Mouse (Mus musculus) hindbrain, embryonic 16.5 days (tissue): ENCODE results near the gene Sorbs1. TPM values are rescaled to one million over a fixed set of nuclear protein-coding genes. Genes with fewer than 3 reads are reported as not detected.
A peak's percentile ranks its signal among the peaks of the same experiment; 100 is the strongest.

Experiments
- ATAC-seq: fragments of 200-750 bp; cut with Nextera tagmentation; 2 replicates; pipeline ENCODE4 v1.8.0; 2017; ENCODE audit warnings: moderate TSS enrichment, moderate library complexity
- H3K27ac ChIP-seq: fragments of 300-500 bp; sonication (generic); 2 replicates; pipeline ENCODE4 v1.5.1; 2014; ENCODE audit warnings: low read depth, mild to moderate bottlenecking, control low read depth, low read length, moderate library complexity
- H3K27me3 ChIP-seq: fragments of 300-500 bp; sonication (generic); replicated peaks from 2 replicates; pipeline ENCODE4 v1.6.1; 2014; ENCODE audit warnings: low read length; ENCODE audit not compliant: control insufficient read depth, insufficient read depth
- H3K36me3 ChIP-seq: fragments of 300-500 bp; sonication (generic); 2 replicates; pipeline ENCODE4 v1.6.1; 2014; ENCODE audit warnings: mild to moderate bottlenecking, low read length, moderate library complexity, mixed read lengths; ENCODE audit not compliant: control insufficient read depth, insufficient read depth
- H3K4me1 ChIP-seq: fragments of 300-500 bp; sonication (generic); 2 replicates; pipeline ENCODE4 v1.6.1; 2014; ENCODE audit warnings: low read depth, low read length; ENCODE audit not compliant: control insufficient read depth, insufficient read depth
- H3K4me2 ChIP-seq: fragments of 300-500 bp; sonication (generic); 2 replicates; pipeline ENCODE4 v1.6.1; 2014; ENCODE audit warnings: mild to moderate bottlenecking, low read length, control low read depth, moderate library complexity
- H3K4me3 ChIP-seq: fragments of 300-500 bp; sonication (generic); 2 replicates; pipeline ENCODE4 v1.5.1; 2014; ENCODE audit warnings: mild to moderate bottlenecking, low read length, control low read depth, moderate library complexity
- H3K9ac ChIP-seq: fragments of 300-500 bp; sonication (generic); 2 replicates; pipeline ENCODE4 v1.6.1; 2014; ENCODE audit warnings: low read depth, mild to moderate bottlenecking, control low read depth, low read length, moderate library complexity
- H3K9me3 ChIP-seq: fragments of 300-500 bp; sonication (generic); 2 replicates; pipeline ENCODE4 v1.6.1; 2014; ENCODE audit warnings: mild to moderate bottlenecking, low read length, moderate library complexity; ENCODE audit not compliant: control insufficient read depth
- WGBS: fragments of 180-500 bp; shearing (Covaris S2); extraction: QIAGEN DNeasy Blood & Tissue Kit; methylation state at CpG from one replicate; pipeline ENCODE4 v1.1.7; 2014; 5-methylcytosine and 5-hydroxymethylcytosine counted together
- polyA plus RNA-seq: library from polyadenylated mRNA; unstranded; fragments of >200 nt; fragmentation: Nextera tagmentation; extraction: Ambion mirVana; gene quantifications from 2 replicates; pipeline ENCODE4 v1.2.1, GENCODE M21; 2015

Gene Sorbs1
- polyA plus RNA-seq, 1 experiment from 2014 or later = 83.6 TPM

DNA sequence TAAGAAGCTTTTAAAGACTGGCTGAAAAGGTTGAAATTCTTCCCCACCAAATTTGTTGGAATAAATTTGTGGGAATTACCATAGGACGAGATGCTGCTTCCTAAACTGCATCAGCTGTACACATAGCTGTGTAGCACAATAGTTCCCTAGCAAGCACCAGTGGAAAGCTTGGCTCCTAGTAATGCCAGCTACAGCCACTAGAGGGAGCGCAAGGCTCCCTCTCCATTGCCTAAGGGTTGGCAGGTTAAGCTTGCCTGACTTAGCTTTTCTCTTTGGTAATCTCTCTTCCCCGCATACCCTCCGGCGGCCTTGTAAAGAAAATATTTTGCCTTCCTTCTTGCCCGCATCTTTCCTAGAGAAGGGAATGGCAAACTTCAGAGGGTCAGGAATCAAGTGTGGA is 122.1 kb downstream of the Sorbs1 start:
- no peak overlapping the region for H3K4me2 ChIP-seq
- peaks cover 8% of the 10 kb centered on the region; the same call in 1 of the 2 replicates for H3K4me1 ChIP-seq
- no peak overlapping the region for H3K9ac ChIP-seq
- H3K27me3 ChIP-seq = no peaks in the 10 kb centered on the region
- no peak overlapping the region for H3K27ac ChIP-seq
- peaks cover 4% of the 10 kb centered on the region; the same call in 1 of the 2 replicates for H3K36me3 ChIP-seq
- WGBS = 24% methylated on average over 6 of the region's 6 CpGs
- no peak overlapping the region for H3K4me3 ChIP-seq
- no peaks in the 10 kb centered on the region for H3K9me3 ChIP-seq
- peak; percentile 83 for ATAC-seq

DNA sequence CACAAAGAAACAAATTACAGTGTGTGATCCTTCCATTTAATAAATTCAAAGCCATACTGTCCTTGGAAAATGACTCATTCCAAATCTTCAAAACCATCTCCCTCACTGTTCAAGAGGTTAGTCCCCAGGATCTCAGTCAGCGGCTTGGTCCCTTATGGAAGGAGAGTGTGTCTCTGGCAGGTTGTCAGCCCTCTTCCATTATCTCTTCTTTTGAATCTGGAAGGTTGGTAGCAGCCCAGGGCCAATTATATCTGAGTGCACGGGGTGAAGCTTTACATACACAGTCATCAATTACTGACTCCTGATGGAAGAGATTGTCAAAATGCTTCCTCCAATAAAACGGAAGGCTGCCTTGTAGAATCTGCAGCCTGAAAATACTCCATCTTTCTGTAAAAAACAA is 126.7 kb downstream of the Sorbs1 start:
- Histone ChIP-seq H3K9me3 (no peaks in the 10 kb centered on the region), H3K27me3 (no peaks in the 10 kb centered on the region), H3K4me3 (no peak overlapping the region), H3K4me1 (no peaks in the 10 kb centered on the region), H3K36me3 (no peaks in the 10 kb centered on the region), H3K4me2 (no peak overlapping the region), H3K27ac (no peak overlapping the region), H3K9ac (no peak overlapping the region)
- no peak for ATAC-seq
- 74% methylated on average over 3 of the region's 3 CpGs for WGBS

DNA sequence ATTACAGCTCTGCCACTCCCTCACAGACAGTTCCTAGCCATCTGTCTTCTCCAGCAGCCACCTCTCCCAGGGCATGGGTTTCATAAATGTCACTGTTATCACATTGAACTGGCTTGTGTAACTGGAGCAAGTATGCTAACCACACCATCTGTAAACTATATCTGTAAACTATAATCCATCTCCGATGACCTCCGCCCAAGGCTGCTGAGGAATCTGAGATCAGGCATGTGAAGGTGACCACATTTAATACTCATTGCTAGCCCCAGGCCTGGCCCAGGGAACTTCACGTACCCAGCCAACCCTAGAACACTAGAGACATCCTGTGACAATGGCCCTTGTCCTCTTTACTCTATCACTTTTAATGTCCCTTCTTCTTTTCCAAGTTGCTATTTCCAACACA is 128.2 kb downstream of the Sorbs1 start:
- H3K27ac ChIP-seq = no peak overlapping the region
- no peaks in the 10 kb centered on the region for H3K36me3 ChIP-seq
- no peak overlapping the region for H3K4me3 ChIP-seq
- no peak for ATAC-seq
- no peaks in the 10 kb centered on the region; the same call in none of the 2 replicates for H3K4me1 ChIP-seq
- no peaks in the 10 kb centered on the region for H3K9me3 ChIP-seq
- no peak overlapping the region for H3K9ac ChIP-seq
- WGBS = 99% methylated on average over 3 of the region's 3 CpGs
- H3K27me3 ChIP-seq = no peaks in the 10 kb centered on the region
- no peak overlapping the region for H3K4me2 ChIP-seq

DNA sequence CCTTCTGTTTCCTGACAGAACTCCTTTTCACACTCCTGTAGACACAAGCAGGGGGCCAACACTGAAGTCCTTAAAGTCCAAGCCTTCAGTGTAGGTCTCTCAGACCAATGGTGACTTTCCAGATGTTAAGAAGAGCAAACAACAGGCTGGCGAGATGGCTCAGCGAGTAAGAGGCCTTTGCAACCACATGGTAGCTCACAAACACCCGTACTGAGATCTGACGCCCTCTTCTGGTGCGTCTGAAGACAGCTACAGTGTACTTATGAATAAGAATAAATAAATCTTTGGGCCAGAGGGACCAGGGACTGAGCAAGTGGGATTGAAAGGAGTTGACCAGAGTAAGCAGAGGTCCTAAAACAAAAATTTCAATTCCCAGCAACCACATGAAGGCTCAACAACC is 129.6 kb downstream of the Sorbs1 start:
- no peaks in the 10 kb centered on the region for H3K36me3 ChIP-seq
- WGBS = 38% methylated on average over 5 of the region's 5 CpGs

DNA sequence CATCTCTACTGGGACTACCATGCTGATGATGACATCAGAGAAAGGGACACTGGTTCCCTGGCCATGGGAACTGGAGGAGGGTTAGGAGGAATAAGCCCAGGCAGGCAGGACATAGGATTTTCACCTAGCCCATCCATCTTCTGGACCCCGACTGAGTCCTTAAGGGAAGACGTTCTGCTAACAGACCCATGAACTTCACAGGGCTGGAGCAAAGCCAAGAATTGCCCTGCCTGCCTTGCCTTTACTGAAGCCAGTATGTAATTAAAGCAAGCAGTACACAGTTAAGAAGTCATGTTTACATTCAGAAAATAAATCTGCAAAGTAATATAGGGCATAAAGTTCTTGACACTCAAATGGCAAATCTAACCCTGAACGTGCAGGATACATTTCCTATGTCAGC is 132.9 kb downstream of the Sorbs1 start:
- ATAC-seq = no peak
- no peak overlapping the region for H3K27ac ChIP-seq
- H3K9me3 ChIP-seq = no peaks in the 10 kb centered on the region
- H3K9ac ChIP-seq = no peak overlapping the region
- H3K27me3 ChIP-seq = no peaks in the 10 kb centered on the region
- no peaks in the 10 kb centered on the region; the same call in none of the 2 replicates for H3K4me1 ChIP-seq
- 49% methylated on average over 3 of the region's 3 CpGs for WGBS
- no peak overlapping the region for H3K4me3 ChIP-seq
- no peaks in the 10 kb centered on the region for H3K36me3 ChIP-seq
- no peak overlapping the region for H3K4me2 ChIP-seq

More for the DNA sequence above, 129.6 kb downstream of the Sorbs1 start:
- H3K4me3 ChIP-seq = no peak overlapping the region
- H3K4me2 ChIP-seq = no peak overlapping the region
- H3K4me1 ChIP-seq = no peaks in the 10 kb centered on the region; the same call in none of the 2 replicates
- no peak overlapping the region for H3K27ac ChIP-seq
- no peaks in the 10 kb centered on the region for H3K27me3 ChIP-seq
- no peak overlapping the region for H3K9ac ChIP-seq
- no peak for ATAC-seq
- H3K9me3 ChIP-seq = no peaks in the 10 kb centered on the region

DNA sequence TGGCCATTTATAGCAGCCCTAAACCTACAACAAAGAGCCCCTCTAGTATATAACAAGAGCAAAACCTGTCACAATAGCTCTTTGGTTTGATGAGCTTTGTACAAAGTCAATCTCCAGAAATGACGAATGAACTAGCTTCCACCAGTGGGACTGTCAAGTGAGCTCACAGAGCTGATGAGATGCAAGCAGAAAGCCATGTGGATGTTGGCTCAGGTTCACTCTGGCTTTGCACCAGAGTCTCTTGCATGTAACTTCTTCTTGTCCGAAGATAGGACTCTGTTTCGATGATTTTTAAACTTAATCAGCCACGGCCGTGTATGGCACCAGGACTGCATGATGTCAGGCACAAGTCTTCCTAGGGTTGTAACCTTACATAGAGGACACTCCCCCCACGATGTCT is 133.6 kb downstream of the Sorbs1 start:
- WGBS = 47% methylated on average over 6 of the region's 6 CpGs
- H3K27ac ChIP-seq = no peak overlapping the region
- no peak for ATAC-seq

DNA sequence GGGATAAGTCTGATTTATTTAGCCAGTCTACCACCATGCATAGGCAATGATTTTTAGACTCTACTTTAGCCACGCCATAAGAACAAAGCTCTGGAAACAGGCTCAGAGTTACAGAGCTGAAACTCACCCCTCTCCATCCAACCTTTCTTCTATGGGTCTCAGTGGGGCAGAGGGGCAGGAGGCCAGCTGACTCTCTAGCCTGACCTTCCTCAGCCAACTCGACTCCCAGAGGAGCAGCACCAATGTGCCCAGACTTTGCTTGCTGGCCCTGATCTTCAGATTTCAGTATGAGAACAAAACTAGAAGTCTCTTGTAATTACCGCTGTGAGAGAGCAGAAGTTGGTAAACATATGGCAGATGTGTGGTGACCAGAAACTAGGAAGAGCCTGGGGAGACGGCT is 134.5 kb downstream of the Sorbs1 start:
- Histone ChIP-seq H3K4me3 (no peak overlapping the region), H3K4me1 (no peaks in the 10 kb centered on the region; the same call in none of the 2 replicates), H3K27me3 (no peaks in the 10 kb centered on the region), H3K4me2 (no peak overlapping the region), H3K36me3 (no peaks in the 10 kb centered on the region), H3K27ac (no peak overlapping the region), H3K9me3 (no peaks in the 10 kb centered on the region), H3K9ac (no peak overlapping the region)
- no peak for ATAC-seq
- WGBS = 82% methylated on average over 4 of the region's 4 CpGs

More for the DNA sequence above, 133.6 kb downstream of the Sorbs1 start:
- Histone ChIP-seq H3K36me3 (no peaks in the 10 kb centered on the region), H3K4me1 (no peaks in the 10 kb centered on the region; the same call in none of the 2 replicates), H3K4me2 (no peak overlapping the region), H3K9ac (no peak overlapping the region), H3K27me3 (no peaks in the 10 kb centered on the region), H3K9me3 (no peaks in the 10 kb centered on the region), H3K4me3 (no peak overlapping the region)

DNA sequence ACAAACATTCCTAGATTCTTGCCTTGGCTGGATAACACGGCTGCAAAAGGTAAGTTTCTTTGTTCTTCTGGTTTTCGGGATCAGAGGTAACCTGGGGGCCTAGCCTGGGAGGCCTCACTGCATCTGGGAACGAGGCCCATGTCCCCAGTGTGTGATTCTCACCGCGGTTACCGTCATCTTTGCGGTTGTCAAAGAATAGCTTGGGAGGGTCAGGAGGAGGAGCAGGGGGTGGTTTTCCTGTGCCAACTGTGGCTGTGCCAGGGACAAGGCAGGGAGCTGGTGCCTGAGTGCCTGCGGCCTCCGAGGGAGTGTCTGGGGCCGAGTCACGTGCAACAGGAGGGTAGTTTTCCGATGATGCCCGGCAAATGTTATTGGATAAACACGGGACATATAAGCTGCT is 135.9 kb downstream of the Sorbs1 start:
- H3K9ac ChIP-seq = no peak overlapping the region
- 0 out of 2 replicates have a peak overlapping the region, but pooled peaks have one; percentile 10 for H3K27ac ChIP-seq
- H3K9me3 ChIP-seq = no peaks in the 10 kb centered on the region
- 56% methylated on average over 14 of the region's 14 CpGs for WGBS
- H3K4me3 ChIP-seq = no peak overlapping the region
- no peak overlapping the region for H3K4me2 ChIP-seq
- H3K36me3 ChIP-seq = peaks cover 1% of the 10 kb centered on the region; the same call in 1 of the 2 replicates
- H3K27me3 ChIP-seq = no peaks in the 10 kb centered on the region
- no peaks in the 10 kb centered on the region; the same call in none of the 2 replicates for H3K4me1 ChIP-seq
- ATAC-seq = peak; percentile 35

DNA sequence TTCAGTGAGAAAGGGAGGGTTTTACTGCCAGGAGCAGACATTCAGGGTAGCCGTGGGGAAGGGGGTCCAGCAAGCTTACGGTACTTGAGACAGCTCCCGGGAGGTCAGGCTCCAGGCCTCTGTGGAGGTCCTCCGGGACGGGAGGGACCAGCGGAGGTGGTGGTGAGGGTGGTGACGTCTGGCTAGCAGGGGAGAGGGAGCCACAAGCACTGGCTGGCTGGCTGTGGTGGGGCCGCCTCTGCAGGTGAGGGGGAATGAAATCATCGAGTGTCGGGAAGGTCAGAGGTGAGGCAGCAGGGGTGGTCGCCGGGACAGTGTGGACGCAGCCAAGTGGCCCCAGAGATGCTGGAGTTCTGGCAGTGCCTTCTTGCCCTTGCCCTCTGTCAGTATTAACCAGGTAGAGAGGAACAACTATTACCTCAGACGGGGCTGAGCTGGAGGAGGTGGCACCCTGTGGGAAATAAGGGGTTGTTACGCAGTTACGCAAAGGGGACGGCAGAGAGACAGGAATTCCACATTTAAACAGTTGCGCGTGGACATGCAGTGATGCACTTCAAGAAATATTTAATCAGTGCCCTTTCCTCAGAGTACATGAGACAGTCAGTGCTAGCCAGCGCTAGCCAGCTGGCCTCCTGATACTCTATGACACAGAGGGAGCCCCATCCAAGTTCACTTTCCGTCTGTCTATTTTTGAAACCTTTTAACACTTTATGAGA is 136.9 kb downstream of the Sorbs1 start:
- 71% methylated on average over 20 of the region's 21 CpGs for WGBS
- Histone ChIP-seq H3K9me3 (no peaks in the 10 kb centered on the region), H3K36me3 (peaks cover 6% of the 10 kb centered on the region; the same call in 1 of the 2 replicates), H3K4me3 (no peak overlapping the region), H3K27ac (no peak overlapping the region), H3K27me3 (no peaks in the 10 kb centered on the region), H3K4me2 (no peak overlapping the region), H3K4me1 (no peaks in the 10 kb centered on the region; the same call in none of the 2 replicates), H3K9ac (no peak overlapping the region)
- no peak for ATAC-seq
